Mouse (Mus musculus): ENCODE measurements at regions not wholly inside any gene's neighbourhood (a gene's known extent, or its start where the extent isn't known, plus 50 kb on each side); places are given as distances from the start of the nearest gene placed in this dataset.

DNA sequence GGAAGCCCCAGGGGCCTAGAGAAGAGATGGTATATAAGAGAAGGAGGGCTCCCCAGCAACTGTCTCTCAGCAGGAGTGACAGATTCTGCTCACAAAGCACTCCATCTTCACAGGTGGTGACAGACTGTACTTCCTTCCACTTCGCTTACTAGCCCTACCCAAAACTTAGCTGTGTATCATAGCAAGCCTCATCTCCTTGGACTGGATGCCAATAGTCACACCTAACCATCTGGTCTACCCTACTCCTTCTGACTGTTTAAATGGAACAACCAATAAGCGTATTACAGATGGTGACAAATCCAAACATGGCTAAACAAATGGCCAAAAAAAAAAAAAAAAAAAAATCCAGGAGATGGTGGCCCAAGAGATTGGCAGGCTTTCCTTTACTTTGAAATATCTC is 204.1 kb upstream of the Ppargc1a start:
- no peaks in the 10 kb centered on the region; the same call in 1 of the 2 replicates for H3K79me2 ChIP-seq (replicated peaks; ENCODE audit: control insufficient read depth, extremely low read depth, insufficient read depth, poor library complexity, severe bottlenecking)
- H3K4me1 ChIP-seq (ENCODE audit: control insufficient read depth in 1 of 2, insufficient read depth in 2 of 2) = no peaks in the 10 kb centered on the region
- TF ChIP-seq BHLHE40 (IDR thresholded peaks at IDR 0.05; ENCODE audit: low read depth, low read length) (no peak), CTCF (conservative IDR thresholded peaks at IDR 0.05 in 1 of 2, IDR thresholded peaks at IDR 0.05 in 1 of 2; ENCODE audit: low read depth in 2 of 2, low read length in 2 of 2) (no peak), POLR2A (IDR thresholded peaks at IDR 0.05; ENCODE audit: low read depth, low read length) (no peak), MAFK (IDR thresholded peaks at IDR 0.05; ENCODE audit: insufficient replicate concordance, low read length) (no peak)
- dilution Hi-C loops (cut with MboI; ENCODE audit: extremely low pct_ligation_motif_present, extremely low pct_unique_long_range_greater_than_20kb, low sequenced_read_pairs) (no loop called here), in situ Hi-C loops (cut with MboI; ENCODE audit: low pct_ligation_motif_present, low pct_unique_long_range_greater_than_20kb, low sequenced_read_pairs) (no loop called here)
- H3K4me2 ChIP-seq (ENCODE audit: insufficient read depth, low read depth, poor library complexity, severe bottlenecking) = no peak overlapping the region
- no peak overlapping the region for H3K9ac ChIP-seq (ENCODE audit: insufficient read depth, low read depth)
- H3K27me3 ChIP-seq (replicated peaks) = no peaks in the 10 kb centered on the region
- H3K27ac ChIP-seq (ENCODE audit: insufficient read depth, low read depth) = no peak overlapping the region
- H3K4me3 ChIP-seq (replicated peaks in 1 of 3; ENCODE audit: low read depth in 2 of 3, low read length in 2 of 3, poor library complexity in 1 of 3) = no peak overlapping the region
- DNase-seq (ENCODE audit: extremely low read depth) = no peak
- no peaks in the 10 kb centered on the region for H3K36me3 ChIP-seq (replicated peaks in 1 of 2; ENCODE audit: control insufficient read depth in 1 of 2, insufficient read depth in 1 of 2, low read length in 1 of 2)
- H3K9me3 ChIP-seq (replicated peaks; ENCODE audit: low read length) = peaks cover 2% of the 10 kb centered on the region

- Histone ChIP-seq H3K27me3 (replicated peaks) (no peaks in the 10 kb centered on the region), H3K9me3 (replicated peaks; ENCODE audit: low read length) (no peaks in the 10 kb centered on the region), H3K4me1 (ENCODE audit: control insufficient read depth in 1 of 2, insufficient read depth in 2 of 2) (no peaks in the 10 kb centered on the region), H3K79me2 (replicated peaks; ENCODE audit: control insufficient read depth, extremely low read depth, insufficient read depth, poor library complexity, severe bottlenecking) (no peaks in the 10 kb centered on the region; the same call in 1 of the 2 replicates), H3K27ac (ENCODE audit: insufficient read depth, low read depth) (no peak overlapping the region), H3K4me2 (ENCODE audit: insufficient read depth, low read depth, poor library complexity, severe bottlenecking) (no peak overlapping the region), H3K4me3 (replicated peaks in 1 of 3; ENCODE audit: low read depth in 2 of 3, low read length in 2 of 3, poor library complexity in 1 of 3) (no peak overlapping the region), H3K36me3 (replicated peaks in 1 of 2; ENCODE audit: control insufficient read depth in 1 of 2, insufficient read depth in 1 of 2, low read length in 1 of 2) (no peaks in the 10 kb centered on the region), H3K9ac (ENCODE audit: insufficient read depth, low read depth) (no peak overlapping the region)
- in situ Hi-C loops (cut with MboI; ENCODE audit: low pct_ligation_motif_present, low pct_unique_long_range_greater_than_20kb, low sequenced_read_pairs) = no loop called here
- TF ChIP-seq IRF4 (IDR thresholded peaks at IDR 0.05; ENCODE audit: low read depth, low read length) = no peak
- TF ChIP-seq TCF12 (IDR thresholded peaks at IDR 0.05; ENCODE audit: low read depth, low read length) = no peak
- TF ChIP-seq KAT2A (IDR thresholded peaks at IDR 0.05; ENCODE audit: insufficient replicate concordance, low read length) = no peak
- no peak for TF ChIP-seq ETS1 (conservative IDR thresholded peaks at IDR 0.05; ENCODE audit: low read depth, low read length)
- no peak for TF ChIP-seq MYC (IDR thresholded peaks at IDR 0.05; ENCODE audit: low read depth, low read length)
- TF ChIP-seq RCOR1 (conservative IDR thresholded peaks at IDR 0.05; ENCODE audit: low read depth, low read length) = no peak
- dilution Hi-C loops (cut with MboI; ENCODE audit: extremely low pct_ligation_motif_present, extremely low pct_unique_long_range_greater_than_20kb, low sequenced_read_pairs) = no loop called here
- DNase-seq (ENCODE audit: extremely low read depth) = no peak
Measured at GRCm38 (mm10) chr5:51766111-51766510, 198.6 kb upstream of the Ppargc1a start.

DNA sequence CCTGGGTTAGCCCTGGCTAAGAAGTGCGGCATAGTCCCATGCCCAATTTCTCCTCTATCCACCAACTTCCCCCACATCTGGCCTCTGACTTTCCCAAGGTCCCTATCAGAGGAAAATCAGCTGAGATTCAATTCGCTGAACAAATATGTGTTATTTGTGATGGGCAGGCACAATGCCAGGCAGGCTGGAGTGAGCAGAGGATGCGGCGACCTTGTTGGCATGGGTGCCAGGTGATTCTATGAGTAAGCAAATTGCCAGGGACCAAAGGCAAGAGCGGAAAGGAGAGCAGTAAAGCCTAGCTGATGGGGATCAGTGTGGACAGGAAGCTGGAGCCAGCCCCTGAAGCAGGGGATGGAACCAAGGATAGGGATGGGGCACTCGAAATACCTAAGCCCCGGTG is 196.9 kb upstream of the Ppargc1a start:
- H3K4me3 ChIP-seq (replicated peaks in 1 of 3; ENCODE audit: low read depth in 2 of 3, low read length in 2 of 3, poor library complexity in 1 of 3) = no peak overlapping the region
- H3K9ac ChIP-seq (ENCODE audit: insufficient read depth, low read depth) = no peak overlapping the region
- no peaks in the 10 kb centered on the region for H3K4me1 ChIP-seq (ENCODE audit: control insufficient read depth in 1 of 2, insufficient read depth in 2 of 2)
- DNase-seq (ENCODE audit: extremely low read depth) = no peak
- no peaks in the 10 kb centered on the region for H3K36me3 ChIP-seq (replicated peaks in 1 of 2; ENCODE audit: control insufficient read depth in 1 of 2, insufficient read depth in 1 of 2, low read length in 1 of 2)
- no peaks in the 10 kb centered on the region; the same call in 1 of the 2 replicates for H3K79me2 ChIP-seq (replicated peaks; ENCODE audit: control insufficient read depth, extremely low read depth, insufficient read depth, poor library complexity, severe bottlenecking)
- no peak overlapping the region for H3K4me2 ChIP-seq (ENCODE audit: insufficient read depth, low read depth, poor library complexity, severe bottlenecking)
- no peak overlapping the region for H3K27ac ChIP-seq (ENCODE audit: insufficient read depth, low read depth)
- no peaks in the 10 kb centered on the region for H3K9me3 ChIP-seq (replicated peaks; ENCODE audit: low read length)
- dilution Hi-C loops (cut with MboI; ENCODE audit: extremely low pct_ligation_motif_present, extremely low pct_unique_long_range_greater_than_20kb, low sequenced_read_pairs) (no loop called here), in situ Hi-C loops (cut with MboI; ENCODE audit: low pct_ligation_motif_present, low pct_unique_long_range_greater_than_20kb, low sequenced_read_pairs) (no loop called here)
- H3K27me3 ChIP-seq (replicated peaks) = no peaks in the 10 kb centered on the region
- no peak for TF ChIP-seq TBP (conservative IDR thresholded peaks at IDR 0.05; ENCODE audit: low read depth, low read length)
